Mouse (Mus musculus): ENCODE measurements around the gene Synpo2l. TPM values are rescaled to one million over a fixed set of nuclear protein-coding genes. Genes with fewer than 3 reads are reported as not detected.
"Not testable (repeated sequence)": the region's sequence is repeated elsewhere in the genome, so short reads cannot be mapped to it uniquely, and the experiment has no call there.

Synpo2l gene
- total RNA-seq, 1 experiment, result 1.1 TPM

DNA sequence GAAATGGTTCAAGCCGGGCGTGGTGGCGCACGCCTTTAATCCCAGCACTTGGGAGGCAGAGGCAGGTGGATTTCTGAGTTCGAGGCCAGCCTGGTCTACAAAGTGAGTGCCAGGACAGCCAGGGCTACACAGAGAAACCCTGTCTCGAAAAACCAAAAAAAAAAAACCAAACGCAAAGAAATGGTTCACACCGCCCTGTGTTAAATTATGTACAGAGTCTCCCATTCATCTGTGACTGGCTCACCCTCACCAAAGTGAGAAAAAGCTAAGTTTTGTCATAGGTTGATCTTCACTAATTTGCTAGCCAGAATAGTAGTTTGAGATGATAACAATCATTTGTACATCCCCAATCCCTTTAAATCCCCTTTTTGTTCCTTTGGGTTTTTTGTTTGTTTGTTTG lies 35.3 kb upstream of the Synpo2l start:
- H3K9me3 ChIP-seq (ENCODE audit: control insufficient read depth, insufficient read depth, low read depth, low read length); H3K4me1 ChIP-seq (ENCODE audit: control insufficient read depth in 2 of 2, insufficient read depth in 2 of 2, low read length in 2 of 2, poor library complexity in 1 of 2); H3K36me3 ChIP-seq (ENCODE audit: control insufficient read depth, insufficient read depth, low read length, poor library complexity, severe bottlenecking); DNase-seq (ENCODE audit: low read depth, low spot score); in situ Hi-C loops (cut with MboI; ENCODE audit: low sequenced_read_pairs in 2 of 2, unreplicated experiment in 2 of 2): not testable (repeated sequence)
- Histone ChIP-seq H3K27ac (ENCODE audit: insufficient read depth, low read depth, low read length, poor library complexity, severe bottlenecking) (peak overlapping the region; percentile 96), H3K9ac (ENCODE audit: insufficient read depth, low read depth, low read length, poor library complexity, severe bottlenecking) (peak overlapping the region; percentile 99), H3K4me3 (ENCODE audit: insufficient read depth in 1 of 2, low read depth in 1 of 2, low read length in 2 of 2, poor library complexity in 1 of 2, severe bottlenecking in 1 of 2) (peak overlapping the region; percentile 77 to 79)
- TF ChIP-seq ZNF384 (IDR thresholded peaks at IDR 0.05; ENCODE audit: low read depth, low read length), result peak; percentile 72; the same call in 1 of the 2 replicates

DNA sequence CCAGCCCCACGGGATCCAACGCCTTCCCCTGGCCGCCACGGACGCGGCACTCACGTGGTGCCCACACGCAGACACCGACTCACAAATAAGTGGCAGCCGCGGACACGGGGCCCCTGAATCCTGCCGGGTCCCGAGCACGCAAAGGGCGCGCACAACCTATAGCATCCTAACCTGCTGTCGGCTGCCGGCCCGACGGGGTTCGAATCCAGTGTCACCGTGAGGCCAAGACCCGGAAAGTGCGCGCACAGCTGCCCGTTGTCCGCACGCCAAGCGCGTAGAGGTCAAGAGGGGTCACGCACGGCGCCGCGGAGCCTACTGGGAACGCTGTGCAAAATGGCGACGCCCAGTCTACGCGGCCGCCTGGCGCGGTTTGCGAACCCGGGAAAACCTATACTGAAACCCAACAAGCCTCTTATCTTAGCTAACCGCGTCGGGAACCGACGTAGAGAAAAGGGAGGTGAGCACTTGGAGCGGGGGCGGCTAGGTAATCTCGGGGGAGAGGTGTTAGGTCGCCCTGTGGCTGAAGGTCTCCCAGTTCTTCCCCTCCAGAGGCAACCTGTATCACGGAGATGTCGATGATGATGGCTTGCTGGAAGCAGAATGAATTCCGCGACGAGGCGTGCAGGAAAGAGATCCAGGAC lies 34.7 kb upstream of the Synpo2l start, which contains the start of gene Chchd1:
TSS of gene Chchd1 (plus strand) at position 266 of the 641 bp plus-strand sequence.
- DNase-seq (ENCODE audit: low read depth, low spot score), result peak; percentile 69
- H3K4me1 ChIP-seq (ENCODE audit: control insufficient read depth in 2 of 2, insufficient read depth in 2 of 2, low read length in 2 of 2, poor library complexity in 1 of 2), result peaks cover 0 to 2% of the 10 kb centered on the region in 2 experiments; a peak in 3 of 4 replicates
- no peaks in the 10 kb centered on the region for H3K9me3 ChIP-seq (ENCODE audit: control insufficient read depth, insufficient read depth, low read depth, low read length)
- no peaks in the 10 kb centered on the region; the same call in 1 of the 2 replicates for H3K36me3 ChIP-seq (ENCODE audit: control insufficient read depth, insufficient read depth, low read length, poor library complexity, severe bottlenecking)
- peak within 1 kb of the TSS; percentile 99 for H3K9ac ChIP-seq (ENCODE audit: insufficient read depth, low read depth, low read length, poor library complexity, severe bottlenecking)
- peak within 1 kb of the TSS; percentile 96 for H3K27ac ChIP-seq (ENCODE audit: insufficient read depth, low read depth, low read length, poor library complexity, severe bottlenecking)
- in situ Hi-C loops (cut with MboI; ENCODE audit: low sequenced_read_pairs in 2 of 2, unreplicated experiment in 2 of 2), result no loop called here
- TF ChIP-seq ZC3H11A (IDR thresholded peaks at IDR 0.05; ENCODE audit: borderline replicate concordance, low read depth, low read length) (no peak), ZNF384 (IDR thresholded peaks at IDR 0.05; ENCODE audit: low read depth, low read length) (no peak), CHD2 (IDR thresholded peaks at IDR 0.05; ENCODE audit: low read depth, low read length) (no peak), HCFC1 (IDR thresholded peaks at IDR 0.05; ENCODE audit: borderline replicate concordance, insufficient read depth, low read length) (peak; percentile 61; the same call in 1 of the 2 replicates)
- H3K4me3 ChIP-seq (ENCODE audit: insufficient read depth in 1 of 2, low read depth in 1 of 2, low read length in 2 of 2, poor library complexity in 1 of 2, severe bottlenecking in 1 of 2), result peak within 1 kb of the TSS; percentile 77 to 79

DNA sequence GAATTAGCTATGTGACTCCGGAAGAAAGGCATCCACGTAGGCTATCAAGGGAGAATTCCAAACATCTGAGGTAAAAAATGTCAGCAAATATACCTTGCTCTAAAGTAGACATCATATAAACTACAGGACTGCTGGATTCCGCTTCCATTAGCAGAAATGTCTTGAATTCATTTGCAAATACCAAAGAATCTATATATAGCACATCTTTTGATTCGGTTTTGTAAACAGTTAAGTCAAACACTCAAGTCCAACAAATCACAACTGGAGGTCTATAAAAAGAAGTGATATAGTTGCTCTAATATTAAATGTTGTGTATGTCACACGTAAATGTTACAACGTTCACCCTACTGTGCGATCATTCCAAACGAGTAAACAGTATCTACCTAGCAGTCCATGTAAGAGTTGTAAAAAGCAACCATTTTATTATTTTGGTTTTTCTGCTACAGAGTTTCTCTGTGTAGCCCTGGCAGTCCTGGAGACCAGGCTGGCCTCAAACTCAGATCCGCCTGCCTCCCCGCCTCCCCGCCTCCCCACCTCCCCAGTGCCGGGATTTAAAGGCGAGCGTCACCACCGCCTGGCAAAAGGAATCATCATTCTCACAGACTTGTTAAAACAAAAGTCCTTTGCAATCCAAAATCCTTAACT lies 34.1 kb upstream of the Synpo2l start:
- no peaks in the 10 kb centered on the region for H3K9me3 ChIP-seq (ENCODE audit: control insufficient read depth, insufficient read depth, low read depth, low read length)
- DNase-seq (ENCODE audit: low read depth, low spot score), result no peak
- TF ChIP-seq CHD2 (IDR thresholded peaks at IDR 0.05; ENCODE audit: low read depth, low read length) (no peak), MAFK (IDR thresholded peaks at IDR 0.05; ENCODE audit: insufficient read depth, low read depth, low read length) (no peak), ZC3H11A (IDR thresholded peaks at IDR 0.05; ENCODE audit: borderline replicate concordance, low read depth, low read length) (no peak), HCFC1 (IDR thresholded peaks at IDR 0.05; ENCODE audit: borderline replicate concordance, insufficient read depth, low read length) (no peak), ZNF384 (IDR thresholded peaks at IDR 0.05; ENCODE audit: low read depth, low read length) (no peak)
- in situ Hi-C loops (cut with MboI; ENCODE audit: low sequenced_read_pairs in 2 of 2, unreplicated experiment in 2 of 2), result no loop called here
- H3K36me3 ChIP-seq (ENCODE audit: control insufficient read depth, insufficient read depth, low read length, poor library complexity, severe bottlenecking), result no peaks in the 10 kb centered on the region; the same call in 1 of the 2 replicates
- peak overlapping the region; percentile 85 for H3K9ac ChIP-seq (ENCODE audit: insufficient read depth, low read depth, low read length, poor library complexity, severe bottlenecking)
- peaks cover 0 to 2% of the 10 kb centered on the region in 2 experiments; a peak in 3 of 4 replicates for H3K4me1 ChIP-seq (ENCODE audit: control insufficient read depth in 2 of 2, insufficient read depth in 2 of 2, low read length in 2 of 2, poor library complexity in 1 of 2)
- H3K27ac ChIP-seq (ENCODE audit: insufficient read depth, low read depth, low read length, poor library complexity, severe bottlenecking), result peak overlapping the region; percentile 85
- peak overlapping the region; percentile 77 to 79 for H3K4me3 ChIP-seq (ENCODE audit: insufficient read depth in 1 of 2, low read depth in 1 of 2, low read length in 2 of 2, poor library complexity in 1 of 2, severe bottlenecking in 1 of 2)

DNA sequence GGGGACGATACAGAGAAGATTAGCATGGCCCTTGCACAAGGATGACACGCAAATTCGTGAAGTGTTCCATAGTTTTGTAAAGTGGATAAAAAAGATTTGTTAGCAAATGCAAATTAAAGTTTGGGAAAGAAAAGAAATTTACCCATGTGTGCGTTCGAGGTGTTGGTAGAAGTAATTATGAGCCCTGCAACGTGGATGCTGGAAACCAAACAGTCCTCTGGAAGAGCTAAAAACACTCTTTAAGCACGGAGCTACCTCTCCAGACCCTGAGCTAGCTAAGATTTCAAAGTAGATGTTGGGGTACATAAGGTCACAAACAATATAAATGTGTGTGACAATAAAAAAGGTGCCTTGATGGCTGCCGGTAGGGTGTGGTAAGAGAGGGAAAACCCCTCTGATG lies 33.4 kb upstream of the Synpo2l start:
- H3K4me3 ChIP-seq (ENCODE audit: insufficient read depth in 1 of 2, low read depth in 1 of 2, low read length in 2 of 2, poor library complexity in 1 of 2, severe bottlenecking in 1 of 2), result peak overlapping the region; percentile 77 to 79
- no peak for DNase-seq (ENCODE audit: low read depth, low spot score)
- no peaks in the 10 kb centered on the region; the same call in 1 of the 2 replicates for H3K36me3 ChIP-seq (ENCODE audit: control insufficient read depth, insufficient read depth, low read length, poor library complexity, severe bottlenecking)
- H3K9me3 ChIP-seq (ENCODE audit: control insufficient read depth, insufficient read depth, low read depth, low read length), result no peaks in the 10 kb centered on the region
- H3K27ac ChIP-seq (ENCODE audit: insufficient read depth, low read depth, low read length, poor library complexity, severe bottlenecking), result no peak overlapping the region; the same call in 1 of the 2 replicates
- TF ChIP-seq MAFK (IDR thresholded peaks at IDR 0.05; ENCODE audit: insufficient read depth, low read depth, low read length) (no peak), HCFC1 (IDR thresholded peaks at IDR 0.05; ENCODE audit: borderline replicate concordance, insufficient read depth, low read length) (no peak), ZNF384 (IDR thresholded peaks at IDR 0.05; ENCODE audit: low read depth, low read length) (no peak), ZC3H11A (IDR thresholded peaks at IDR 0.05; ENCODE audit: borderline replicate concordance, low read depth, low read length) (no peak)
- H3K9ac ChIP-seq (ENCODE audit: insufficient read depth, low read depth, low read length, poor library complexity, severe bottlenecking), result peak overlapping the region; percentile 68; the same call in 1 of the 2 replicates
- in situ Hi-C loops (cut with MboI; ENCODE audit: low sequenced_read_pairs in 2 of 2, unreplicated experiment in 2 of 2), result no loop called here
- peaks cover 2 to 3% of the 10 kb centered on the region in 2 experiments for H3K4me1 ChIP-seq (ENCODE audit: control insufficient read depth in 2 of 2, insufficient read depth in 2 of 2, low read length in 2 of 2, poor library complexity in 1 of 2)
